Mouse (Mus musculus): ENCODE measurements around the gene Krtap5-3. TPM values are rescaled to one million over a fixed set of nuclear protein-coding genes. Genes with fewer than 3 reads are reported as not detected.
"Not testable (repeated sequence)": the region's sequence is repeated elsewhere in the genome, so short reads cannot be mapped to it uniquely, and the experiment has no call there.

Gene Krtap5-3
- polyA plus RNA-seq, 1 experiment: not detected

GRCm38 (mm10) chr7:142178685-142179084 lies 22.5 kb upstream of the Krtap5-3 start:
- Histone ChIP-seq H3K4me3 (ENCODE audit: control insufficient read depth, low read depth, low read length) (no peak overlapping the region), H3K36me3 (ENCODE audit: control insufficient read depth, insufficient read depth, low read length) (no peaks in the 10 kb centered on the region), H3K27ac (ENCODE audit: control insufficient read depth, insufficient read depth, low read depth, low read length) (no peak overlapping the region), H3K4me1 (ENCODE audit: control insufficient read depth, insufficient read depth, low read length) (no peaks in the 10 kb centered on the region), H3K27me3 (ENCODE audit: control insufficient read depth, insufficient read depth, low read length) (no peaks in the 10 kb centered on the region)
- no peak for TF ChIP-seq POLR2A (IDR thresholded peaks at IDR 0.05; ENCODE audit: control insufficient read depth, low read depth, low read length)
- no peak for TF ChIP-seq CTCF (IDR thresholded peaks at IDR 0.05; ENCODE audit: control insufficient read depth, insufficient read depth, insufficient replicate concordance, low read depth, low read length)

- Histone ChIP-seq H3K4me3 (ENCODE audit: control insufficient read depth, low read depth, low read length) (no peak overlapping the region), H3K27me3 (ENCODE audit: control insufficient read depth, insufficient read depth, low read length) (no peaks in the 10 kb centered on the region), H3K27ac (ENCODE audit: control insufficient read depth, insufficient read depth, low read depth, low read length) (no peak overlapping the region), H3K4me1 (ENCODE audit: control insufficient read depth, insufficient read depth, low read length) (no peaks in the 10 kb centered on the region), H3K36me3 (ENCODE audit: control insufficient read depth, insufficient read depth, low read length) (no peaks in the 10 kb centered on the region)
- no peak for TF ChIP-seq POLR2A (IDR thresholded peaks at IDR 0.05; ENCODE audit: control insufficient read depth, low read depth, low read length)
- TF ChIP-seq CTCF (IDR thresholded peaks at IDR 0.05; ENCODE audit: control insufficient read depth, insufficient read depth, insufficient replicate concordance, low read depth, low read length): no peak
Observed at GRCm38 (mm10) chr7:142181021-142181420, 20.1 kb upstream of the Krtap5-3 start.

- TF ChIP-seq CTCF (IDR thresholded peaks at IDR 0.05; ENCODE audit: control insufficient read depth, insufficient read depth, insufficient replicate concordance, low read depth, low read length): no peak
- TF ChIP-seq POLR2A (IDR thresholded peaks at IDR 0.05; ENCODE audit: control insufficient read depth, low read depth, low read length): no peak
- Histone ChIP-seq H3K36me3 (ENCODE audit: control insufficient read depth, insufficient read depth, low read length) (no peaks in the 10 kb centered on the region), H3K4me1 (ENCODE audit: control insufficient read depth, insufficient read depth, low read length) (no peaks in the 10 kb centered on the region), H3K27ac (ENCODE audit: control insufficient read depth, insufficient read depth, low read depth, low read length) (no peak overlapping the region), H3K4me3 (ENCODE audit: control insufficient read depth, low read depth, low read length) (no peak overlapping the region), H3K27me3 (ENCODE audit: control insufficient read depth, insufficient read depth, low read length) (no peaks in the 10 kb centered on the region)
Observed at GRCm38 (mm10) chr7:142188156-142188555, 13.0 kb upstream of the Krtap5-3 start.

GRCm38 (mm10) chr7:142190289-142190688 lies 10.9 kb upstream of the Krtap5-3 start, which contains the start of gene Gm10153:
Gene Gm10153 (minus strand): TSS chr7:142190389.
- no peak within 1 kb of the TSS for H3K4me3 ChIP-seq (ENCODE audit: control insufficient read depth, low read depth, low read length)
- no peak for TF ChIP-seq POLR2A (IDR thresholded peaks at IDR 0.05; ENCODE audit: control insufficient read depth, low read depth, low read length)
- no peak for TF ChIP-seq CTCF (IDR thresholded peaks at IDR 0.05; ENCODE audit: control insufficient read depth, insufficient read depth, insufficient replicate concordance, low read depth, low read length)
- H3K4me1 ChIP-seq (ENCODE audit: control insufficient read depth, insufficient read depth, low read length): no peaks in the 10 kb centered on the region
- H3K27me3 ChIP-seq (ENCODE audit: control insufficient read depth, insufficient read depth, low read length): no peaks in the 10 kb centered on the region
- no peaks in the 10 kb centered on the region for H3K36me3 ChIP-seq (ENCODE audit: control insufficient read depth, insufficient read depth, low read length)
- no peak within 1 kb of the TSS for H3K27ac ChIP-seq (ENCODE audit: control insufficient read depth, insufficient read depth, low read depth, low read length)

- no peaks in the 10 kb centered on the region for H3K36me3 ChIP-seq (ENCODE audit: control insufficient read depth, insufficient read depth, low read length)
- TF ChIP-seq POLR2A (IDR thresholded peaks at IDR 0.05; ENCODE audit: control insufficient read depth, low read depth, low read length) (no peak), CTCF (IDR thresholded peaks at IDR 0.05; ENCODE audit: control insufficient read depth, insufficient read depth, insufficient replicate concordance, low read depth, low read length) (no peak)
- H3K27me3 ChIP-seq (ENCODE audit: control insufficient read depth, insufficient read depth, low read length): no peaks in the 10 kb centered on the region
- H3K4me1 ChIP-seq (ENCODE audit: control insufficient read depth, insufficient read depth, low read length): no peaks in the 10 kb centered on the region
- H3K27ac ChIP-seq (ENCODE audit: control insufficient read depth, insufficient read depth, low read depth, low read length): no peak overlapping the region
- no peak overlapping the region for H3K4me3 ChIP-seq (ENCODE audit: control insufficient read depth, low read depth, low read length)
Observed at GRCm38 (mm10) chr7:142198748-142199147, 2.4 kb upstream of the Krtap5-3 start.

GRCm38 (mm10) chr7:142205488-142205887 lies 4.3 kb downstream of the Krtap5-3 start:
- H3K4me3 ChIP-seq (ENCODE audit: control insufficient read depth, low read depth, low read length): no peak overlapping the region
- H3K4me1 ChIP-seq (ENCODE audit: control insufficient read depth, insufficient read depth, low read length): no peaks in the 10 kb centered on the region
- H3K36me3 ChIP-seq (ENCODE audit: control insufficient read depth, insufficient read depth, low read length): no peaks in the 10 kb centered on the region
- no peak for TF ChIP-seq CTCF (IDR thresholded peaks at IDR 0.05; ENCODE audit: control insufficient read depth, insufficient read depth, insufficient replicate concordance, low read depth, low read length)
- no peak for TF ChIP-seq POLR2A (IDR thresholded peaks at IDR 0.05; ENCODE audit: control insufficient read depth, low read depth, low read length)
- H3K27me3 ChIP-seq (ENCODE audit: control insufficient read depth, insufficient read depth, low read length): no peaks in the 10 kb centered on the region
- H3K27ac ChIP-seq (ENCODE audit: control insufficient read depth, insufficient read depth, low read depth, low read length): no peak overlapping the region

GRCm38 (mm10) chr7:142206891-142207290 lies 5.7 kb downstream of the Krtap5-3 start:
- not testable (repeated sequence) for H3K27ac ChIP-seq (ENCODE audit: control insufficient read depth, insufficient read depth, low read depth, low read length); H3K4me1 ChIP-seq (ENCODE audit: control insufficient read depth, insufficient read depth, low read length); H3K36me3 ChIP-seq (ENCODE audit: control insufficient read depth, insufficient read depth, low read length); H3K4me3 ChIP-seq (ENCODE audit: control insufficient read depth, low read depth, low read length); H3K27me3 ChIP-seq (ENCODE audit: control insufficient read depth, insufficient read depth, low read length)

GRCm38 (mm10) chr7:142211559-142211958 lies 10.4 kb downstream of the Krtap5-3 start, which contains the start of gene Gm7579:
Gene Gm7579 (plus strand): TSS chr7:142211859.
- Histone ChIP-seq H3K27ac (ENCODE audit: control insufficient read depth, insufficient read depth, low read depth, low read length) (no peak within 1 kb of the TSS), H3K4me3 (ENCODE audit: control insufficient read depth, low read depth, low read length) (no peak within 1 kb of the TSS), H3K4me1 (ENCODE audit: control insufficient read depth, insufficient read depth, low read length) (no peaks in the 10 kb centered on the region), H3K27me3 (ENCODE audit: control insufficient read depth, insufficient read depth, low read length) (no peaks in the 10 kb centered on the region), H3K36me3 (ENCODE audit: control insufficient read depth, insufficient read depth, low read length) (no peaks in the 10 kb centered on the region)
- TF ChIP-seq POLR2A (IDR thresholded peaks at IDR 0.05; ENCODE audit: control insufficient read depth, low read depth, low read length): no peak
- no peak for TF ChIP-seq CTCF (IDR thresholded peaks at IDR 0.05; ENCODE audit: control insufficient read depth, insufficient read depth, insufficient replicate concordance, low read depth, low read length)

- H3K36me3 ChIP-seq (ENCODE audit: control insufficient read depth, insufficient read depth, low read length); H3K4me3 ChIP-seq (ENCODE audit: control insufficient read depth, low read depth, low read length): not testable (repeated sequence)
Observed at GRCm38 (mm10) chr7:142212136-142212535, 11.0 kb downstream of the Krtap5-3 start.

More at GRCm38 (mm10) chr7:142212136-142212535, 11.0 kb downstream of the Krtap5-3 start:
- not testable (repeated sequence) for H3K27me3 ChIP-seq (ENCODE audit: control insufficient read depth, insufficient read depth, low read length); H3K27ac ChIP-seq (ENCODE audit: control insufficient read depth, insufficient read depth, low read depth, low read length); H3K4me1 ChIP-seq (ENCODE audit: control insufficient read depth, insufficient read depth, low read length)
